Mouse (Mus musculus) lung, postnatal 0 days (tissue): Measurements from ENCODE around the gene Lyrm2. TPM values are rescaled to one million over a fixed set of nuclear protein-coding genes. Genes with fewer than 3 reads are reported as not detected.

Experiments
- ATAC-seq: fragments of 200-750 bp; cut with Nextera tagmentation; 2 replicates; pipeline ENCODE4 v1.8.0; 2017; ENCODE audit warnings: moderate library complexity
- DNase-seq: peaks from one replicate; pipeline ENCODE4 v3.0.0-alpha.2; 2016; ENCODE audit warnings: low spot score
- H3K27ac ChIP-seq: fragments of 300-500 bp; sonication (generic); 2 replicates; pipeline ENCODE4 v1.5.1; 2014; ENCODE audit warnings: antibody characterized with exemption, mild to moderate bottlenecking, low read length, mixed read lengths
- H3K27me3 ChIP-seq: fragments of 300-500 bp; sonication (generic); replicated peaks from 2 replicates; pipeline ENCODE4 v1.6.1; 2014; ENCODE audit warnings: low read length, mixed read lengths; ENCODE audit not compliant: insufficient read depth
- H3K36me3 ChIP-seq: fragments of 300-500 bp; sonication (generic); 2 replicates; pipeline ENCODE4 v1.6.1; 2014; ENCODE audit warnings: low read length, mixed read lengths; ENCODE audit not compliant: insufficient read depth
- H3K4me1 ChIP-seq: fragments of 300-500 bp; sonication (generic); 2 replicates; pipeline ENCODE4 v1.6.1; 2014; ENCODE audit warnings: antibody characterized with exemption, low read depth, low read length, mixed read lengths; ENCODE audit not compliant: insufficient read depth
- H3K4me2 ChIP-seq: fragments of 300-500 bp; sonication (generic); replicated peaks from 2 replicates; pipeline ENCODE4 v1.6.1; 2014; ENCODE audit warnings: low read depth, mild to moderate bottlenecking, low read length, moderate library complexity, mixed read lengths
- H3K4me3 ChIP-seq: fragments of 300-500 bp; sonication (generic); 2 replicates; pipeline ENCODE4 v1.5.1; 2014; ENCODE audit warnings: low read depth, low read length
- H3K9ac ChIP-seq: fragments of 300-500 bp; sonication (generic); replicated peaks from 2 replicates; pipeline ENCODE4 v1.6.1; 2014; ENCODE audit warnings: low read depth, mild to moderate bottlenecking
- H3K9me3 ChIP-seq: fragments of 300-500 bp; sonication (generic); 2 replicates; pipeline ENCODE4 v1.6.1; 2016; ENCODE audit warnings: low read length, mixed read lengths
- CTCF ChIP-seq: IDR thresholded peaks from 2 replicates; pipeline ENCODE4 v1.5.1; 2016; ENCODE audit warnings: antibody characterized with exemption, mild to moderate bottlenecking
- EP300 ChIP-seq: IDR thresholded peaks from 2 replicates; pipeline ENCODE4 v1.6.1; 2016; ENCODE audit warnings: antibody characterized with exemption, mild to moderate bottlenecking, control low read depth
- WGBS: fragments of 180-500 bp; shearing (Covaris S2); extraction: QIAGEN DNeasy Blood & Tissue Kit; methylation state at CpG from one replicate; pipeline ENCODE4 v1.1.7; 2014; 5-methylcytosine and 5-hydroxymethylcytosine counted together
- polyA plus RNA-seq: library from polyadenylated mRNA; unstranded; fragments of >200 nt; fragmentation: Nextera tagmentation; extraction: Ambion mirVana; gene quantifications from 2 replicates; pipeline ENCODE4 v1.2.1, GENCODE M21; 2015

Gene Lyrm2
- polyA plus RNA-seq, 1 experiment from 2014 or later = 95.1 TPM

DNA sequence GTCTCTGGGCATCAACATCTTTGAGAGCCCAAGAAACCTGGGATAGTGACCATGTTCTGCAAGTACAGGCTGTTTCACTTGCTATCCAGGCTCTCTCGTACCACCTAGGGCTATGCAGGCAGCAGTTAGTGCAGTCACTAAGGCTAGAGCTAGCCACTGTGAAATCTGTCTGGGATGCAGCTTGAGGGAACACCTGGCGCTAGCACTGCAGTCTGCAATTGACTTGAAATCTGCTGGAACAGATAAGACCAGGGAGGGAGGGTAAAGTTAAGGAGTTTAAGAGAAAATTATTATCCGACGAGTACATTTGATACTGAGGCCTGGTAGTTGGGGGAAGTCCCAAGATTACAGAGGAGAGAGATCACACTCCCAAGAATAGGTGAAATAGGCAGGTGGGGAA is 20.1 kb upstream of the Lyrm2 start:
- TF ChIP-seq CTCF (no peak), EP300 (no peak)
- WGBS = 93% methylated on average over 4 of the region's 4 CpGs
- ATAC-seq = no peak

GRCm38 (mm10) chr4:32787110-32787509 is 12.9 kb upstream of the Lyrm2 start:
- H3K9me3 ChIP-seq = no peaks in the 10 kb centered on the region

More for the DNA sequence above, 20.1 kb upstream of the Lyrm2 start:
- Histone ChIP-seq H3K9me3 (no peaks in the 10 kb centered on the region), H3K4me2 (no peak overlapping the region), H3K9ac (no peak overlapping the region), H3K27me3 (no peaks in the 10 kb centered on the region), H3K4me1 (no peaks in the 10 kb centered on the region), H3K27ac (no peak overlapping the region), H3K36me3 (no peaks in the 10 kb centered on the region), H3K4me3 (no peak overlapping the region)
- DNase-seq = no peak

DNA sequence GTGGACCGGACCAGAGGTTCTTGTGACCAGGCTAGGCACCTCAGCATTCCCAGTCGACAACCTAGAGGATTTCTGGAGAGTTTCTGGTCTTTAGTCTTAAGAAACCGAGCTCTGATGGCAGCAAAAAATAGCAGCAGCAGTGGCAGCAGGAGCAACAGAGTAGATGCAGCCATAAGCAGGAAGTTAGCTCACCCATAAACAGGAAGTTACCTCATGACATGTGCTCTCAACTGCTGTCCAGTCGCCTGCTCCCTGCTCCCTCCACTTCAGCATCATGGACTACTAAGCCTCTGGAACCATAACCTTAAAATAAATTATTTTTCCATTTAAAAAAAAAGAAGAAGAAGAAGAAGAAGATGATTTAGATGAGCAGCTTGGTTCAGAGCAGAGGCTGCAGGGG is 11.0 kb upstream of the Lyrm2 start:
- Histone ChIP-seq H3K4me2 (no peak overlapping the region), H3K27me3 (no peaks in the 10 kb centered on the region), H3K9ac (no peak overlapping the region), H3K9me3 (no peaks in the 10 kb centered on the region), H3K4me1 (no peaks in the 10 kb centered on the region), H3K36me3 (no peaks in the 10 kb centered on the region), H3K4me3 (no peak overlapping the region), H3K27ac (no peak overlapping the region)
- 74% methylated on average over 4 of the region's 4 CpGs for WGBS
- ATAC-seq = no peak
- TF ChIP-seq EP300 (no peak), CTCF (no peak)
- DNase-seq = no peak

More at GRCm38 (mm10) chr4:32787110-32787509, 12.9 kb upstream of the Lyrm2 start:
- Histone ChIP-seq H3K4me3 (no peak overlapping the region), H3K27me3 (no peaks in the 10 kb centered on the region), H3K27ac (no peak overlapping the region), H3K4me1 (no peaks in the 10 kb centered on the region), H3K36me3 (no peaks in the 10 kb centered on the region), H3K9ac (no peak overlapping the region), H3K4me2 (no peak overlapping the region)
- no peak for ATAC-seq
- no peak for TF ChIP-seq CTCF
- TF ChIP-seq EP300 = no peak
- no peak for DNase-seq
- 86% methylated on average over 1 of the region's 1 CpGs for whole genome bisulfite sequencing

DNA sequence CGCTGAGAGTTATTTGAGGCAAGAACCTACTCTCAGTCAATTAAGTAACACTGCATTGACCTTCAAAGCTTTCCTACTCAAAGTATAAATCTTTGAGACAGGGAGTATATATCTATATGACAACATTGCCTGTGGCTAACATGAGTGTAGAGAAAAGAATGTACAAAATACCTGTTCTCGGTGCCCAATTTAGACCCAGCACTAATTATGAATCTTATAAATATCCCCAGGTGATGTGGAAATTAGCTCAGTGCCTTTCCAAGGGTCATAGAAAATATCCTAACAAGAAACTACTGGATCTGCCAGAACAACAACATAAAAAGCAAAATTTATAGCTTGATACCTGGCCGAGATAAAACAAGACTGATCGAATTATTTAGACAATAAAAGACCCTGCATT is 1.1 kb upstream of the Lyrm2 start:
- no peak overlapping the region for H3K27ac ChIP-seq
- H3K4me1 ChIP-seq = 0 out of 2 replicates have a peak, but pooled peaks cover 5% of the 10 kb centered on the region
- no peak for ATAC-seq
- DNase-seq = no peak
- no peak overlapping the region for H3K4me3 ChIP-seq
- no peaks in the 10 kb centered on the region for H3K27me3 ChIP-seq
- TF ChIP-seq EP300 (no peak), CTCF (no peak)
- H3K9ac ChIP-seq = no peak overlapping the region
- no peaks in the 10 kb centered on the region for H3K36me3 ChIP-seq
- H3K4me2 ChIP-seq = no peak overlapping the region
- 98% methylated on average over 4 of the region's 4 CpGs for WGBS
- no peaks in the 10 kb centered on the region for H3K9me3 ChIP-seq

- WGBS = 7% methylated on average over 9 of the region's 9 CpGs
- Histone ChIP-seq H3K27me3 (no peaks in the 10 kb centered on the region), H3K9ac (peak overlapping the region; percentile 75), H3K9me3 (no peaks in the 10 kb centered on the region), H3K27ac (peak overlapping the region; percentile 94), H3K4me1 (0 out of 2 replicates have a peak, but pooled peaks cover 5% of the 10 kb centered on the region), H3K4me3 (peak overlapping the region; percentile 94), H3K4me2 (peak overlapping the region; percentile 69), H3K36me3 (no peaks in the 10 kb centered on the region)
- ATAC-seq (peak; percentile 17; the same call in 1 of the 2 replicates), DNase-seq (no peak)
- no peak for TF ChIP-seq EP300
Measured at GRCm38 (mm10) chr4:32800577-32801170, 621 bp downstream of the Lyrm2 start.

DNA sequence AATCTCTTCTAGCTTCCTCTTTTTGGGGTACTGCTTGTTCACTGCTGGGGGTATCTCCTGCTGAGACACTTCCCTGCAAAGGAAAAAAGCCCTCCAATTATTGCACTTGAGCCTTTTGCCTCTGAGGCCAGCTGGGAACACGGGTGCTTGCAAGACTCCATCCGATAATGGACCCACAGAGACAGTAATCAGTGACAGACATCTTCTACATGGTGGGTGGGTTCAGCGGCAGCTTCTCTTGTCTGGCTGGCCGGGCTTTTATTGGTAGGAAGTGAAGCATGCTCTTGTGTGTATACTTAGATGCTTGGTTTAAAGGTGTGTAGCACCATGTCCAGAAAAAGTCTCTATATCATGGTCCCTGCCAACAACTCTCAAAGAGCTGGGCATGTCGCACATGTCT is 17.4 kb downstream of the Lyrm2 start:
- DNase-seq = no peak
- Histone ChIP-seq H3K9me3 (no peaks in the 10 kb centered on the region), H3K36me3 (no peaks in the 10 kb centered on the region), H3K27me3 (no peaks in the 10 kb centered on the region), H3K9ac (no peak overlapping the region), H3K4me1 (no peaks in the 10 kb centered on the region), H3K27ac (no peak overlapping the region), H3K4me3 (no peak overlapping the region), H3K4me2 (no peak overlapping the region)
- TF ChIP-seq EP300 = no peak
- no peak for TF ChIP-seq CTCF
- ATAC-seq = no peak
- WGBS = 84% methylated on average over 5 of the region's 5 CpGs

DNA sequence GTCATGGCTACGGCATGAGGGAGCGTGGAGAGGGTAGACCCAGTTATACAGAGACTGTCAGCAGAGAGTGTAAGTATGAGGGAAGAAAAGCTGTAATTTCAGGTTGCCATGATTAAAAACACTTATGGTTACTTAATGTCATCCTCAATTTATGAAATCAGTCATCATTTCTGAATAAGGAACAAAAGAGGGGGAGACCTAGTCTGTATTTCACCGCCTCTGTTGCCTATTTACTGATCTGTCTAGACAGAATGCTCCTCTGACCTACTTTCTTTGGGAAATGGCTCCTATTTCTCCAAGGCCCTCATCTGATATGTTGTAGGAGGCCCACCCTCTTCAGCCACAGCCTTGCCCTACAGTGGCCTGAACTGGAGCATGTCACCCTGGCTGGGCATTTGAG is 20.6 kb downstream of the Lyrm2 start:
- no peak overlapping the region for H3K9ac ChIP-seq
- 91% methylated on average over 3 of the region's 3 CpGs for WGBS
- ATAC-seq = no peak

More for the DNA sequence above, 20.6 kb downstream of the Lyrm2 start:
- H3K4me3 ChIP-seq = no peak overlapping the region
- no peaks in the 10 kb centered on the region for H3K27me3 ChIP-seq
- H3K4me2 ChIP-seq = no peak overlapping the region
- TF ChIP-seq EP300 = no peak
- TF ChIP-seq CTCF = no peak
- DNase-seq = no peak
- H3K9me3 ChIP-seq = no peaks in the 10 kb centered on the region
- H3K4me1 ChIP-seq = no peaks in the 10 kb centered on the region
- H3K27ac ChIP-seq = no peak overlapping the region
- no peaks in the 10 kb centered on the region for H3K36me3 ChIP-seq
